Mouse (Mus musculus) megakaryocyte, embryonic 14.5 days (primary cell): ENCODE measurements at regions not wholly inside any gene's neighbourhood (a gene's known extent, or its start where the extent isn't known, plus 50 kb on each side); places are given as distances from the start of the nearest gene placed in this dataset.

Experiments
- FLI1 ChIP-seq: IDR thresholded peaks from 2 replicates; pipeline ENCODE4 v1.6.1; 2012; ENCODE audit warnings: low read length, inconsistent platforms, mixed read lengths
- GATA1 ChIP-seq: IDR thresholded peaks from 3 replicates; pipeline ENCODE4 v1.6.1; 2012; ENCODE audit warnings: mixed read lengths, low read length, inconsistent platforms, borderline replicate concordance

DNA sequence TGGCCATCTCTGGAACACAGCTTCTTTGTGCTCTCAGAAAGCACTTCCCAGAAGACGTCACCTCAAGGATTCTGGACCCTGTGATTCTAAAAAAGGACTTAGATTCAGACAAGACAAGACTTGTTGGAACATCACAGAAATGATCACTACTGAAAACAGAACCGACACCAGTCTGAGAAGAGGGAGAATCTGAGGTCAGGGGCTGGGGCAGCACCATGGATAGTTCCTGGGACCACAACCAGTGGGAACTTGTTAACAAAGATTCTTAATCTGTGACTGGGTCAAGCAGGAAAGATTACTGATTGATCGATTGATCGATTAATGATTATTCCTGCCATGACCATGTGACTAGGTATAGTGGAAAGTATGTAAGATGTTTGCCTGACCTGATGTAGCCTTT lies 170.4 kb upstream of the Foxa2 start:
- TF ChIP-seq GATA1, result no peak
- TF ChIP-seq FLI1, result no peak
